Mouse (Mus musculus) forebrain, embryonic 14.5 days (tissue): ENCODE measurements at regions not wholly inside any gene's neighbourhood (a gene's known extent, or its start where the extent isn't known, plus 50 kb on each side); places are given as distances from the start of the nearest gene placed in this dataset.

ENCODE experiments used
- ATAC-seq: fragments of 200-750 bp; cut with Nextera tagmentation; 2 replicates; pipeline ENCODE4 v1.8.0; 2017; ENCODE audit warnings: mild to moderate bottlenecking, moderate library complexity
- DNase-seq: peaks from one replicate; pipeline ENCODE4 v3.0.0-alpha.2; 2015; ENCODE audit warnings: low spot score
- H3K27ac ChIP-seq: fragments of 300-500 bp; sonication (generic); 2 replicates; pipeline ENCODE4 v1.5.1; 2014; ENCODE audit warnings: low read depth, mild to moderate bottlenecking, control low read depth, low read length, moderate library complexity
- H3K27me3 ChIP-seq: fragments of 300-500 bp; sonication (generic); replicated peaks from 2 replicates; pipeline ENCODE4 v1.6.1; 2014; ENCODE audit warnings: low read length, control low read depth, mixed read lengths; ENCODE audit not compliant: control insufficient read depth, insufficient read depth
- H3K36me3 ChIP-seq: fragments of 300-500 bp; sonication (generic); 2 replicates; pipeline ENCODE4 v1.6.1; 2014; ENCODE audit warnings: low read length, control low read depth; ENCODE audit not compliant: control insufficient read depth, insufficient read depth
- H3K4me1 ChIP-seq: fragments of 300-500 bp; sonication (generic); 2 replicates; pipeline ENCODE4 v1.6.1; 2014; ENCODE audit warnings: antibody characterized with exemption, low read length, control low read depth; ENCODE audit not compliant: control insufficient read depth, insufficient read depth
- H3K4me2 ChIP-seq: fragments of 300-500 bp; sonication (generic); 2 replicates; pipeline ENCODE4 v1.6.1; 2014; ENCODE audit warnings: mild to moderate bottlenecking, control low read depth, low read length
- H3K4me3 ChIP-seq: fragments of 300-500 bp; sonication (generic); 2 replicates; pipeline ENCODE4 v1.5.1; 2014; ENCODE audit warnings: low read depth, low read length, control low read depth
- H3K9ac ChIP-seq: fragments of 300-500 bp; sonication (generic); 2 replicates; pipeline ENCODE4 v1.6.1; 2014; ENCODE audit warnings: mild to moderate bottlenecking, low read length, control low read depth, moderate library complexity
- H3K9me3 ChIP-seq: fragments of 300-500 bp; sonication (generic); replicated peaks from 2 replicates; pipeline ENCODE4 v1.6.1; 2016; ENCODE audit warnings: low read length, control low read depth, mixed read lengths; ENCODE audit not compliant: control insufficient read depth
- WGBS: fragments of 180-500 bp; shearing (Covaris S2); extraction: QIAGEN DNeasy Blood & Tissue Kit; methylation state at CpG from one replicate; pipeline ENCODE4 v1.1.7; 2014; 5-methylcytosine and 5-hydroxymethylcytosine counted together

GRCm38 (mm10) chr1:124156832-124157231 is 111.5 kb upstream of the Dpp10 start:
- ATAC-seq, result no peak
- WGBS, result 50% methylated on average over 1 of the region's 1 CpGs
- H3K4me1 ChIP-seq, result no peaks in the 10 kb centered on the region
- no peak for DNase-seq
- no peaks in the 10 kb centered on the region for H3K36me3 ChIP-seq
- no peaks in the 10 kb centered on the region for H3K27me3 ChIP-seq
- H3K9me3 ChIP-seq, result no peaks in the 10 kb centered on the region
- H3K27ac ChIP-seq, result no peak overlapping the region
- no peak overlapping the region for H3K9ac ChIP-seq
- no peak overlapping the region for H3K4me3 ChIP-seq
- H3K4me2 ChIP-seq, result no peak overlapping the region

GRCm38 (mm10) chr1:124152101-124152500 is 106.7 kb upstream of the Dpp10 start:
- Histone ChIP-seq H3K27ac (no peak overlapping the region), H3K36me3 (no peaks in the 10 kb centered on the region), H3K4me3 (no peak overlapping the region), H3K4me1 (no peaks in the 10 kb centered on the region), H3K27me3 (no peaks in the 10 kb centered on the region), H3K9ac (no peak overlapping the region), H3K4me2 (no peak overlapping the region), H3K9me3 (no peaks in the 10 kb centered on the region)
- ATAC-seq, result peak; percentile 79
- DNase-seq, result peak; percentile 29

GRCm38 (mm10) chr1:124148590-124148989 is 103.2 kb upstream of the Dpp10 start:
- ATAC-seq (peak; percentile 52; the same call in 1 of the 2 replicates), DNase-seq (peak; percentile 28)

DNA sequence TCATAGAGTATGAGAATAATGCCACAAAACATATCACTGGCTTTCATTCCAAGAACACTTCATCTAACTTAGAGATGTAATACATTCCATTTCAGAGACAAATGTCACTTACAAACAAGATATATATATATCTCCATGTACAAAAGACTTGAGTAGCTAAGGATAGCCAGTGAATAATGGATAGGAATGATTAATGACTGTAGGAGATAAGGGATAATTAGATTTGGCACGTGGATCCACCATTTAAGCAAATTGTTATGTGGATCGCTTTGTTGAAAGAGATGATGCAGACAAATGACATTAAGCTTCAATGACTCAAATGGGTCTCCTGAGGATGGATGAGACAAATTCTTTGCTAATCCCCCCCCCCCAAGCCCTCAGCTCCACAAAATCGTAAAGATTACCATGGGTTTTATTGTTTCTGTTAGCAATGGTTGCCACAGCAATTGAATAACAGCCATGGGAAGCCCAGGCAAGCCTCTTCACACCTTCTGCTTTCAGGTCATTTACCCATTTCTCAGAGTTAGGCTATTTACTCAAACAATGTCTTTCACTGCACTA is 59.0 kb upstream of the Dpp10 start:
- no peak for ATAC-seq
- no peak overlapping the region for H3K4me3 ChIP-seq
- no peaks in the 10 kb centered on the region for H3K27me3 ChIP-seq
- H3K36me3 ChIP-seq, result no peaks in the 10 kb centered on the region
- no peaks in the 10 kb centered on the region for H3K4me1 ChIP-seq
- H3K9ac ChIP-seq, result no peak overlapping the region
- no peak for DNase-seq
- H3K9me3 ChIP-seq, result no peaks in the 10 kb centered on the region
- no peak overlapping the region for H3K27ac ChIP-seq
- H3K4me2 ChIP-seq, result no peak overlapping the region
- 55% methylated on average over 3 of the region's 3 CpGs for WGBS

More at GRCm38 (mm10) chr1:124148590-124148989, 103.2 kb upstream of the Dpp10 start:
- no peaks in the 10 kb centered on the region for H3K9me3 ChIP-seq
- H3K27ac ChIP-seq, result no peak overlapping the region
- no peaks in the 10 kb centered on the region for H3K36me3 ChIP-seq
- H3K4me1 ChIP-seq, result no peaks in the 10 kb centered on the region
- WGBS, result 79% methylated on average over 4 of the region's 4 CpGs
- no peak overlapping the region for H3K9ac ChIP-seq
- H3K27me3 ChIP-seq, result no peaks in the 10 kb centered on the region
- no peak overlapping the region for H3K4me2 ChIP-seq
- H3K4me3 ChIP-seq, result no peak overlapping the region

DNA sequence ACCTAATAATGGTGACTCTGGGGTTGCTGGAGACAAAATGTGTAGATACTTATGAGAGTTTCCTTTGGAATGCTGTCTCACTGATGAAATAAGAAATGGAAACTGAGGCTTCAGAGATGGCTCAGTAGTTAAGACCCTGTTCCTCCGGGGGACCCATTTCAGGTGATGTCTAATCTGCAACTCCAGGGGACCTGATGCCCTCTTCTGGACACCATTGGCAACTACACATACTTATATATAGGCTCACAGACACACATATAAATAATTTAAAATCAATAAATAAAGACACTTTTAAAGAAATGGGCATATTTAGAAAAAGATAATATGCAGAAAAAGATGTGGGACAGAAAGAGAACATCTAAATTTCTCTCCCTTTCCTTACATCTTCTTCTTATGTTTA is 57.7 kb upstream of the Dpp10 start:
- no peak overlapping the region for H3K4me2 ChIP-seq
- H3K9me3 ChIP-seq, result no peaks in the 10 kb centered on the region
- H3K4me3 ChIP-seq, result no peak overlapping the region
- H3K9ac ChIP-seq, result no peak overlapping the region
- no peak overlapping the region for H3K27ac ChIP-seq
- H3K27me3 ChIP-seq, result no peaks in the 10 kb centered on the region
- DNase-seq (no peak), ATAC-seq (no peak)
- WGBS, result 21% methylated on average over 1 of the region's 1 CpGs
- no peaks in the 10 kb centered on the region for H3K4me1 ChIP-seq
- H3K36me3 ChIP-seq, result no peaks in the 10 kb centered on the region
